Mouse (Mus musculus) liver, adult 2 months (tissue): Measurements from ENCODE around the gene Hsd17b12. TPM values are rescaled to one million over a fixed set of nuclear protein-coding genes. Genes with fewer than 3 reads are reported as not detected.

Experiments
- DNase-seq: peaks from one replicate; pipeline ENCODE4 v3.0.0-alpha.2; 2011; ENCODE audit warnings: low read depth, low spot score; ENCODE audit errors: extremely low read depth
- H3K27ac ChIP-seq: fragments of 200-500 bp; replicated peaks from 2 replicates; pipeline ENCODE4 v1.5.1; 2012; ENCODE audit warnings: low read depth, mild to moderate bottlenecking, control low read depth, inconsistent platforms, low read length; ENCODE audit not compliant: insufficient read depth
- H3K27me3 ChIP-seq: fragments of 200-500 bp; 2 replicates; pipeline ENCODE4 v1.6.1; 2012; ENCODE audit warnings: mild to moderate bottlenecking, moderate library complexity, low read length, inconsistent platforms; ENCODE audit not compliant: control insufficient read depth, insufficient read depth
- H3K36me3 ChIP-seq: fragments of 200-500 bp; 2 replicates; pipeline ENCODE4 v1.6.1; 2012; ENCODE audit warnings: low read length, inconsistent platforms; ENCODE audit not compliant: control insufficient read depth, insufficient read depth
- H3K4me1 ChIP-seq: fragments of 200-500 bp; 2 replicates; pipeline ENCODE4 v1.6.1; 2011; ENCODE audit warnings: low read length; ENCODE audit not compliant: control insufficient read depth, insufficient read depth
- H3K4me3 ChIP-seq: fragments of 200-500 bp; 2 replicates; pipeline ENCODE4 v1.5.1; 2011; ENCODE audit warnings: low read depth, mild to moderate bottlenecking, control low read depth, low read length, moderate library complexity; ENCODE audit not compliant: insufficient read depth
- H3K79me2 ChIP-seq: fragments of 200-500 bp; 2 replicates; pipeline ENCODE4 v1.6.1; 2012; ENCODE audit warnings: inconsistent platforms, mild to moderate bottlenecking, low read length, moderate library complexity; ENCODE audit not compliant: control insufficient read depth, insufficient read depth
- H3K9ac ChIP-seq: fragments of 200-500 bp; 2 replicates; pipeline ENCODE4 v1.6.1; 2012; ENCODE audit warnings: low read depth, mild to moderate bottlenecking, control low read depth, inconsistent platforms, low read length
- CTCF ChIP-seq: fragments of 200-500 bp; IDR thresholded peaks from 2 replicates; pipeline ENCODE4 v1.5.1; 2011; ENCODE audit warnings: low read depth, low read length, control low read depth
- POLR2A ChIP-seq: fragments of 200-500 bp; IDR thresholded peaks from 2 replicates; pipeline ENCODE4 v1.6.1; 2011; ENCODE audit warnings: low read length, control low read depth; ENCODE audit not compliant: insufficient read depth; ENCODE audit errors: extremely low read depth
- WGBS: fragments of 180-500 bp; shearing (Covaris S2); methylation state at CpG from one replicate; pipeline ENCODE4 v1.1.7; 2018; 5-methylcytosine and 5-hydroxymethylcytosine counted together
- polyA plus RNA-seq: library from polyadenylated mRNA; depleted of rRNA; stranded (reverse); fragments of >200 nt; gene quantifications from 2 replicates; pipeline ENCODE4 v1.2.3, GENCODE M21; 2012
- total RNA-seq: library from RNA; depleted of rRNA; stranded (reverse); fragments of >200 nt; gene quantifications from 2 replicates; pipeline ENCODE4 v1.2.3, GENCODE M21; 2014

The Hsd17b12 gene
- total and polyA plus RNA-seq, 2 experiments: 68.5 to 144 TPM

GRCm38 (mm10) chr2:94066120-94066519 is 91.6 kb downstream of the Hsd17b12 start:
- Histone ChIP-seq H3K27me3 (no peaks in the 10 kb centered on the region), H3K4me3 (no peak overlapping the region), H3K27ac (no peak overlapping the region), H3K9ac (no peak overlapping the region), H3K4me1 (peaks cover 23% of the 10 kb centered on the region), H3K36me3 (peaks cover 9% of the 10 kb centered on the region), H3K79me2 (peaks cover 2% of the 10 kb centered on the region; the same call in 1 of the 2 replicates)
- DNase-seq: peak; percentile 90
- no peak for TF ChIP-seq POLR2A
- no peak for TF ChIP-seq CTCF
- 19% methylated on average over 7 of the region's 7 CpGs for WGBS

- TF ChIP-seq CTCF (no peak), POLR2A (no peak)
- no peak overlapping the region for H3K9ac ChIP-seq
- no peak overlapping the region for H3K4me3 ChIP-seq
- H3K4me1 ChIP-seq: peaks cover 22% of the 10 kb centered on the region; the same call in 1 of the 2 replicates
- WGBS: 62% methylated on average over 4 of the region's 4 CpGs
- H3K27ac ChIP-seq: no peak overlapping the region
- peaks cover 8% of the 10 kb centered on the region for H3K36me3 ChIP-seq
- DNase-seq: peak; percentile 43
- no peaks in the 10 kb centered on the region for H3K27me3 ChIP-seq
- H3K79me2 ChIP-seq: peaks cover 2% of the 10 kb centered on the region; the same call in 1 of the 2 replicates
Observed at GRCm38 (mm10) chr2:94062791-94063190, 95.0 kb downstream of the Hsd17b12 start.

GRCm38 (mm10) chr2:94059459-94059858 is 98.3 kb downstream of the Hsd17b12 start:
- Histone ChIP-seq H3K36me3 (peaks cover 2% of the 10 kb centered on the region), H3K4me1 (peaks cover 4% of the 10 kb centered on the region; the same call in 1 of the 2 replicates)
- DNase-seq: no peak

GRCm38 (mm10) chr2:94054813-94055212 is 103.0 kb downstream of the Hsd17b12 start:
- Histone ChIP-seq H3K27me3 (no peaks in the 10 kb centered on the region), H3K9ac (no peak overlapping the region), H3K4me1 (peaks cover 11% of the 10 kb centered on the region), H3K4me3 (no peak overlapping the region), H3K36me3 (peaks cover 4% of the 10 kb centered on the region), H3K27ac (no peak overlapping the region), H3K79me2 (peaks cover 5% of the 10 kb centered on the region; the same call in 1 of the 2 replicates)
- DNase-seq: peak; percentile 66
- TF ChIP-seq CTCF: peak; percentile 40
- no peak for TF ChIP-seq POLR2A

More at GRCm38 (mm10) chr2:94059459-94059858, 98.3 kb downstream of the Hsd17b12 start:
- Histone ChIP-seq H3K27ac (no peak overlapping the region), H3K4me3 (no peak overlapping the region), H3K27me3 (no peaks in the 10 kb centered on the region), H3K79me2 (peaks cover 7% of the 10 kb centered on the region; the same call in 1 of the 2 replicates), H3K9ac (no peak overlapping the region)
- WGBS: 39% methylated on average over 5 of the region's 5 CpGs
- TF ChIP-seq CTCF (peak; percentile 61), POLR2A (no peak)

- DNase-seq: no peak
- peaks cover 13% of the 10 kb centered on the region for H3K4me1 ChIP-seq
- WGBS: 95% methylated on average over 5 of the region's 5 CpGs
- H3K79me2 ChIP-seq: peaks cover 5% of the 10 kb centered on the region; the same call in 1 of the 2 replicates
- H3K9ac ChIP-seq: no peak overlapping the region
- H3K27ac ChIP-seq: no peak overlapping the region
- peaks cover 4% of the 10 kb centered on the region for H3K36me3 ChIP-seq
- no peak overlapping the region for H3K4me3 ChIP-seq
- no peaks in the 10 kb centered on the region for H3K27me3 ChIP-seq
- TF ChIP-seq CTCF (no peak), POLR2A (no peak)
Observed at GRCm38 (mm10) chr2:94051952-94052351, 105.8 kb downstream of the Hsd17b12 start.

GRCm38 (mm10) chr2:94050901-94051300 is 106.9 kb downstream of the Hsd17b12 start:
- Histone ChIP-seq H3K27ac (no peak overlapping the region), H3K4me3 (no peak overlapping the region), H3K79me2 (peaks cover 2% of the 10 kb centered on the region; the same call in 1 of the 2 replicates), H3K36me3 (peaks cover 4% of the 10 kb centered on the region), H3K27me3 (no peaks in the 10 kb centered on the region), H3K9ac (no peak overlapping the region), H3K4me1 (peaks cover 17% of the 10 kb centered on the region)
- peak; percentile 95 for DNase-seq
- no peak for TF ChIP-seq CTCF
- TF ChIP-seq POLR2A: no peak
- 24% methylated on average over 3 of the region's 3 CpGs for WGBS
